Mouse (Mus musculus): ENCODE data around the gene Kit. TPM values are rescaled to one million over a fixed set of nuclear protein-coding genes. Genes with fewer than 3 reads are reported as not detected.

The Kit gene
- polyA plus RNA-seq (2012; rRNA removed): 25.6 and 26.1 TPM in 2 replicates

- Histone ChIP-seq H3K27ac (ENCODE audit: insufficient read depth, low read length) (no peak within 1 kb of the TSS), H3K4me1 (ENCODE audit: control insufficient read depth, insufficient read depth, low read length) (no peaks in the 10 kb centered on the region), H3K4me3 (ENCODE audit: insufficient read depth, low read length) (peak within 1 kb of the TSS; percentile 60)
- TF ChIP-seq CTCF (IDR thresholded peaks at IDR 0.05; ENCODE audit: extremely low read depth, insufficient read depth, low read length) (no peak), POLR2A (IDR thresholded peaks at IDR 0.05; ENCODE audit: extremely low read depth, insufficient read depth, low read length) (peak; percentile 61; the same call in 1 of the 2 replicates)
Observed at GRCm38 (mm10) chr5:75574852-75575566, at the start of gene Kit. Gene Kit (plus strand): TSS chr5:75574916.

- no peak overlapping the region for H3K4me3 ChIP-seq (ENCODE audit: insufficient read depth, low read length)
- H3K27ac ChIP-seq (ENCODE audit: insufficient read depth, low read length): no peak overlapping the region
- TF ChIP-seq CTCF (IDR thresholded peaks at IDR 0.05; ENCODE audit: extremely low read depth, insufficient read depth, low read length) (no peak), POLR2A (IDR thresholded peaks at IDR 0.05; ENCODE audit: extremely low read depth, insufficient read depth, low read length) (no peak)
- H3K4me1 ChIP-seq (ENCODE audit: control insufficient read depth, insufficient read depth, low read length): no peaks in the 10 kb centered on the region
Observed at GRCm38 (mm10) chr5:75536156-75536555, 38.6 kb upstream of the Kit start.

- no peak overlapping the region for H3K27ac ChIP-seq (ENCODE audit: insufficient read depth, low read length)
- no peak for TF ChIP-seq POLR2A (IDR thresholded peaks at IDR 0.05; ENCODE audit: extremely low read depth, insufficient read depth, low read length)
- no peak for TF ChIP-seq CTCF (IDR thresholded peaks at IDR 0.05; ENCODE audit: extremely low read depth, insufficient read depth, low read length)
- no peaks in the 10 kb centered on the region for H3K4me1 ChIP-seq (ENCODE audit: control insufficient read depth, insufficient read depth, low read length)
- H3K4me3 ChIP-seq (ENCODE audit: insufficient read depth, low read length): no peak overlapping the region
Observed at GRCm38 (mm10) chr5:75537717-75538116, 37.0 kb upstream of the Kit start.

GRCm38 (mm10) chr5:75538458-75538857, 36.3 kb upstream of the Kit start:
- H3K27ac ChIP-seq (ENCODE audit: insufficient read depth, low read length): no peak overlapping the region
- no peak for TF ChIP-seq POLR2A (IDR thresholded peaks at IDR 0.05; ENCODE audit: extremely low read depth, insufficient read depth, low read length)
- TF ChIP-seq CTCF (IDR thresholded peaks at IDR 0.05; ENCODE audit: extremely low read depth, insufficient read depth, low read length): no peak
- no peaks in the 10 kb centered on the region for H3K4me1 ChIP-seq (ENCODE audit: control insufficient read depth, insufficient read depth, low read length)
- no peak overlapping the region for H3K4me3 ChIP-seq (ENCODE audit: insufficient read depth, low read length)

GRCm38 (mm10) chr5:75539098-75539497, 35.6 kb upstream of the Kit start:
- TF ChIP-seq POLR2A (IDR thresholded peaks at IDR 0.05; ENCODE audit: extremely low read depth, insufficient read depth, low read length) (no peak), CTCF (IDR thresholded peaks at IDR 0.05; ENCODE audit: extremely low read depth, insufficient read depth, low read length) (no peak)
- Histone ChIP-seq H3K27ac (ENCODE audit: insufficient read depth, low read length) (no peak overlapping the region), H3K4me1 (ENCODE audit: control insufficient read depth, insufficient read depth, low read length) (no peaks in the 10 kb centered on the region), H3K4me3 (ENCODE audit: insufficient read depth, low read length) (no peak overlapping the region)

GRCm38 (mm10) chr5:75543757-75544156, 31.0 kb upstream of the Kit start:
- no peak overlapping the region for H3K27ac ChIP-seq (ENCODE audit: insufficient read depth, low read length)

GRCm38 (mm10) chr5:75544472-75545264, 30.0 kb upstream of the Kit start:
- Histone ChIP-seq H3K4me3 (ENCODE audit: insufficient read depth, low read length) (no peak overlapping the region), H3K4me1 (ENCODE audit: control insufficient read depth, insufficient read depth, low read length) (no peaks in the 10 kb centered on the region), H3K27ac (ENCODE audit: insufficient read depth, low read length) (no peak overlapping the region)
- TF ChIP-seq CTCF (IDR thresholded peaks at IDR 0.05; ENCODE audit: extremely low read depth, insufficient read depth, low read length): no peak
- TF ChIP-seq POLR2A (IDR thresholded peaks at IDR 0.05; ENCODE audit: extremely low read depth, insufficient read depth, low read length): no peak

More at GRCm38 (mm10) chr5:75543757-75544156, 31.0 kb upstream of the Kit start:
- Histone ChIP-seq H3K4me1 (ENCODE audit: control insufficient read depth, insufficient read depth, low read length) (no peaks in the 10 kb centered on the region), H3K4me3 (ENCODE audit: insufficient read depth, low read length) (no peak overlapping the region)
- TF ChIP-seq POLR2A (IDR thresholded peaks at IDR 0.05; ENCODE audit: extremely low read depth, insufficient read depth, low read length) (no peak), CTCF (IDR thresholded peaks at IDR 0.05; ENCODE audit: extremely low read depth, insufficient read depth, low read length) (no peak)

- no peak overlapping the region for H3K4me3 ChIP-seq (ENCODE audit: insufficient read depth, low read length)
- no peak overlapping the region for H3K27ac ChIP-seq (ENCODE audit: insufficient read depth, low read length)
- no peaks in the 10 kb centered on the region for H3K4me1 ChIP-seq (ENCODE audit: control insufficient read depth, insufficient read depth, low read length)
- no peak for TF ChIP-seq CTCF (IDR thresholded peaks at IDR 0.05; ENCODE audit: extremely low read depth, insufficient read depth, low read length)
- no peak for TF ChIP-seq POLR2A (IDR thresholded peaks at IDR 0.05; ENCODE audit: extremely low read depth, insufficient read depth, low read length)
Observed at GRCm38 (mm10) chr5:75545265-75545643, 29.5 kb upstream of the Kit start.

GRCm38 (mm10) chr5:75553021-75553420, 21.7 kb upstream of the Kit start:
- Histone ChIP-seq H3K27ac (ENCODE audit: insufficient read depth, low read length) (no peak overlapping the region), H3K4me1 (ENCODE audit: control insufficient read depth, insufficient read depth, low read length) (no peaks in the 10 kb centered on the region), H3K4me3 (ENCODE audit: insufficient read depth, low read length) (no peak overlapping the region)
- TF ChIP-seq POLR2A (IDR thresholded peaks at IDR 0.05; ENCODE audit: extremely low read depth, insufficient read depth, low read length) (no peak), CTCF (IDR thresholded peaks at IDR 0.05; ENCODE audit: extremely low read depth, insufficient read depth, low read length) (no peak)

Data from cortical plate, adult 2 months (tissue).